8 mouse cellular contexts compared by ENCODE assay signal in genomic region chr17:33816612-33817011, GRCm38 (mm10). TPM values are rescaled to one million over a fixed set of nuclear protein-coding genes. Genes with fewer than 3 reads are reported as not detected.
DNase-seq lines count a peak whose midpoint lies in the region; ATAC-seq lines count a peak whose summit lies in the region.

No protein-coding gene starts in this region.

- no peaks in the 10 kb centered on the region for H3K27me3 ChIP-seq in kidney, embryonic 14.5 days (ENCODE audit: control insufficient read depth, insufficient read depth, low read length)
- H3K27me3 ChIP-seq in embryonic facial prominence, embryonic 11.5 days (ENCODE audit: control insufficient read depth, insufficient read depth, low read length), result no peaks in the 10 kb centered on the region
- H3K27me3 ChIP-seq in intestine, embryonic 16.5 days (replicated peaks; ENCODE audit: control insufficient read depth, insufficient read depth, low read length), result no peaks in the 10 kb centered on the region
- H3K27me3 ChIP-seq in midbrain, embryonic 16.5 days (ENCODE audit: control insufficient read depth, insufficient read depth, low read depth, low read length), result no peaks in the 10 kb centered on the region

- no peaks in the 10 kb centered on the region for H3K9me3 ChIP-seq in kidney, embryonic 14.5 days (ENCODE audit: control insufficient read depth, low read length)
- no peaks in the 10 kb centered on the region for H3K9me3 ChIP-seq in embryonic facial prominence, embryonic 11.5 days (replicated peaks; ENCODE audit: control insufficient read depth, low read length)
- H3K9me3 ChIP-seq in intestine, embryonic 16.5 days (ENCODE audit: control insufficient read depth, low read length), result no peaks in the 10 kb centered on the region
- no peaks in the 10 kb centered on the region for H3K9me3 ChIP-seq in midbrain, embryonic 16.5 days (replicated peaks; ENCODE audit: control insufficient read depth, low read length, poor library complexity, severe bottlenecking)

- 58% methylated on average over 5 of the region's 5 CpGs for WGBS in kidney, embryonic 14.5 days
- 83% methylated on average over 5 of the region's 5 CpGs for WGBS in embryonic facial prominence, embryonic 11.5 days
- WGBS in intestine, embryonic 16.5 days, result 73% methylated on average over 5 of the region's 5 CpGs
- WGBS in midbrain, embryonic 16.5 days, result 74% methylated on average over 5 of the region's 5 CpGs

- DNase-seq in kidney, postnatal 25 days, result no peak
- no peak for DNase-seq in embryonic facial prominence, embryonic 11.5 days (ENCODE audit: low spot score)
- no peak for DNase-seq in yolk sac, embryonic 10.5 days (ENCODE audit: low spot score)
- DNase-seq in layer of hippocampus, adult 18-20 months (ENCODE audit: low spot score in 2 of 2), result no peak
- DNase-seq in embryo, embryonic 10.5 days (ENCODE audit: low spot score), result no peak

- H3K9ac ChIP-seq in kidney, embryonic 14.5 days (ENCODE audit: low read depth, low read length), result no peak overlapping the region; the same call in 1 of the 2 replicates
- H3K9ac ChIP-seq in embryonic facial prominence, embryonic 11.5 days (replicated peaks; ENCODE audit: low read length), result no peak overlapping the region
- H3K9ac ChIP-seq in intestine, embryonic 16.5 days (ENCODE audit: low read depth, low read length), result peak overlapping the region; percentile 82
- H3K9ac ChIP-seq in midbrain, embryonic 16.5 days (ENCODE audit: low read depth, low read length), result peak overlapping the region; percentile 79; the same call in 1 of the 2 replicates

- peaks cover 30% of the 10 kb centered on the region for H3K36me3 ChIP-seq in kidney, embryonic 14.5 days (ENCODE audit: control insufficient read depth, insufficient read depth, low read length)
- H3K36me3 ChIP-seq in embryonic facial prominence, embryonic 11.5 days (replicated peaks; ENCODE audit: control insufficient read depth, insufficient read depth, low read depth, low read length), result peaks cover 2% of the 10 kb centered on the region
- H3K36me3 ChIP-seq in intestine, embryonic 16.5 days (ENCODE audit: control insufficient read depth, insufficient read depth, low read length), result peaks cover 10% of the 10 kb centered on the region; the same call in 1 of the 2 replicates
- peaks cover 6% of the 10 kb centered on the region; the same call in 1 of the 2 replicates for H3K36me3 ChIP-seq in midbrain, embryonic 16.5 days (ENCODE audit: control insufficient read depth, insufficient read depth, low read length)

- peaks cover 30% of the 10 kb centered on the region for H3K4me1 ChIP-seq in kidney, embryonic 14.5 days (ENCODE audit: control insufficient read depth, insufficient read depth, low read length)
- H3K4me1 ChIP-seq in embryonic facial prominence, embryonic 11.5 days (ENCODE audit: control insufficient read depth, insufficient read depth, low read length), result peaks cover 6% of the 10 kb centered on the region; the same call in 1 of the 2 replicates
- peaks cover 12% of the 10 kb centered on the region for H3K4me1 ChIP-seq in intestine, embryonic 16.5 days (ENCODE audit: control insufficient read depth, insufficient read depth, low read length)
- H3K4me1 ChIP-seq in midbrain, embryonic 16.5 days (ENCODE audit: control insufficient read depth, insufficient read depth, low read length), result peaks cover 17% of the 10 kb centered on the region

- H3K27ac ChIP-seq in kidney, embryonic 14.5 days (ENCODE audit: low read depth, low read length), result peak overlapping the region; percentile 89
- no peak overlapping the region for H3K27ac ChIP-seq in embryonic facial prominence, embryonic 11.5 days (replicated peaks; ENCODE audit: low read depth, low read length)
- H3K27ac ChIP-seq in intestine, embryonic 16.5 days (ENCODE audit: low read length), result 0 out of 2 replicates have a peak overlapping the region, but pooled peaks have one; percentile 92
- peak overlapping the region; percentile 86 for H3K27ac ChIP-seq in midbrain, embryonic 16.5 days (ENCODE audit: low read length)

- no peak for ATAC-seq in kidney, embryonic 14.5 days (ENCODE audit: low FRiP score, low TSS enrichment)
- ATAC-seq in embryonic facial prominence, embryonic 11.5 days (replicated peaks; ENCODE audit: insufficient number of reproducible peaks, low FRiP score, low TSS enrichment, low read depth), result no peak
- ATAC-seq in intestine, embryonic 16.5 days, result no peak
- no peak for ATAC-seq in midbrain, embryonic 16.5 days

- H3K4me2 ChIP-seq in kidney, embryonic 14.5 days (replicated peaks; ENCODE audit: low read depth, low read length), result peak overlapping the region; percentile 80
- H3K4me2 ChIP-seq in embryonic facial prominence, embryonic 11.5 days (ENCODE audit: low read depth, low read length), result peak overlapping the region; percentile 96
- peak overlapping the region; percentile 87 for H3K4me2 ChIP-seq in intestine, embryonic 16.5 days (ENCODE audit: low read depth, low read length)
- H3K4me2 ChIP-seq in midbrain, embryonic 16.5 days (ENCODE audit: low read length), result peak overlapping the region; percentile 81

- peak overlapping the region; percentile 58 for H3K4me3 ChIP-seq in kidney, embryonic 14.5 days (ENCODE audit: low read length)
- H3K4me3 ChIP-seq in embryonic facial prominence, embryonic 11.5 days (ENCODE audit: low read depth, low read length), result no peak overlapping the region
- peak overlapping the region; percentile 65 for H3K4me3 ChIP-seq in intestine, embryonic 16.5 days (ENCODE audit: low read length)
- H3K4me3 ChIP-seq in midbrain, embryonic 16.5 days (ENCODE audit: low read depth, low read length), result peak overlapping the region; percentile 50; the same call in 1 of the 2 replicates

RNA-seq across cellular contexts. Expression of gene Kank3, which starts 6.3 kb away (rescaled TPM):
- 49.9 and 52.1 TPM in 2 replicates for polyA plus RNA-seq in kidney, embryonic 14.5 days (2014; fragmentation: Nextera tagmentation; extraction: Ambion mirVana)
- polyA plus RNA-seq in embryonic facial prominence, embryonic 11.5 days (2014; fragmentation: Nextera tagmentation; extraction: Ambion mirVana), result 18.2 and 25.1 TPM in 2 replicates
- polyA plus RNA-seq in intestine, embryonic 16.5 days (2015; fragmentation: Nextera tagmentation; extraction: Ambion mirVana), result 22.7 and 23.5 TPM in 2 replicates
- polyA plus RNA-seq in midbrain, embryonic 16.5 days (2015; fragmentation: Nextera tagmentation; extraction: Ambion mirVana), result 49.0 and 52.6 TPM in 2 replicates
- 10 to 100 TPM; 27.6 to 28.8 TPM for total RNA-seq in layer of hippocampus, adult 18-20 months (2021)

RNA-seq across cellular contexts. Expression of gene Rps28, which starts 7.8 kb away (rescaled TPM):
- polyA plus RNA-seq in kidney, embryonic 14.5 days (2014; fragmentation: Nextera tagmentation; extraction: Ambion mirVana), result 1,210 and 1,489 TPM in 2 replicates
- polyA plus RNA-seq in embryonic facial prominence, embryonic 11.5 days (2014; fragmentation: Nextera tagmentation; extraction: Ambion mirVana), result 824 and 897 TPM in 2 replicates
- polyA plus RNA-seq in intestine, embryonic 16.5 days (2015; fragmentation: Nextera tagmentation; extraction: Ambion mirVana), result 838 and 894 TPM in 2 replicates
- 407 and 416 TPM in 2 replicates for polyA plus RNA-seq in midbrain, embryonic 16.5 days (2015; fragmentation: Nextera tagmentation; extraction: Ambion mirVana)
- 100 to 1,000 TPM; 756 to 834 TPM for total RNA-seq in layer of hippocampus, adult 18-20 months (2021)

RNA-seq across cellular contexts. Expression of gene Ndufa7, which starts 7.8 kb away (rescaled TPM):
- 504 and 675 TPM in 2 replicates for polyA plus RNA-seq in kidney, embryonic 14.5 days (2014; fragmentation: Nextera tagmentation; extraction: Ambion mirVana)
- polyA plus RNA-seq in embryonic facial prominence, embryonic 11.5 days (2014; fragmentation: Nextera tagmentation; extraction: Ambion mirVana), result 392 and 414 TPM in 2 replicates
- polyA plus RNA-seq in intestine, embryonic 16.5 days (2015; fragmentation: Nextera tagmentation; extraction: Ambion mirVana), result 533 and 550 TPM in 2 replicates
- 428 and 439 TPM in 2 replicates for polyA plus RNA-seq in midbrain, embryonic 16.5 days (2015; fragmentation: Nextera tagmentation; extraction: Ambion mirVana)
- total RNA-seq in layer of hippocampus, adult 18-20 months (2021), result 100 to 1,000 TPM; 199 to 208 TPM

RNA-seq across cellular contexts. Expression of gene Cd320, which starts 26.3 kb away (rescaled TPM):
- 111 and 121 TPM in 2 replicates for polyA plus RNA-seq in kidney, embryonic 14.5 days (2014; fragmentation: Nextera tagmentation; extraction: Ambion mirVana)
- 76.2 and 80.9 TPM in 2 replicates for polyA plus RNA-seq in embryonic facial prominence, embryonic 11.5 days (2014; fragmentation: Nextera tagmentation; extraction: Ambion mirVana)
- polyA plus RNA-seq in intestine, embryonic 16.5 days (2015; fragmentation: Nextera tagmentation; extraction: Ambion mirVana), result 47.6 and 53.8 TPM in 2 replicates
- polyA plus RNA-seq in midbrain, embryonic 16.5 days (2015; fragmentation: Nextera tagmentation; extraction: Ambion mirVana), result 49.9 and 52.4 TPM in 2 replicates
- 10 to 100 TPM; 20.4 to 23.3 TPM for total RNA-seq in layer of hippocampus, adult 18-20 months (2021)

RNA-seq across cellular contexts. Expression of gene Angptl4, which starts 35.0 kb away (rescaled TPM):
- polyA plus RNA-seq in kidney, embryonic 14.5 days (2014; fragmentation: Nextera tagmentation; extraction: Ambion mirVana), result 18.4 and 19.4 TPM in 2 replicates
- 44.5 and 48.9 TPM in 2 replicates for polyA plus RNA-seq in embryonic facial prominence, embryonic 11.5 days (2014; fragmentation: Nextera tagmentation; extraction: Ambion mirVana)
- 22.4 and 24.5 TPM in 2 replicates for polyA plus RNA-seq in intestine, embryonic 16.5 days (2015; fragmentation: Nextera tagmentation; extraction: Ambion mirVana)
- 16.8 and 17.4 TPM in 2 replicates for polyA plus RNA-seq in midbrain, embryonic 16.5 days (2015; fragmentation: Nextera tagmentation; extraction: Ambion mirVana)
- total RNA-seq in layer of hippocampus, adult 18-20 months (2021), result 1 to 10 TPM; 2.6 to 3.5 TPM

Comparison
In these comparisons a context has a peak if more than half of its experiments do, and no peak if none do; other contexts are left out.
1. H3K9ac ChIP-seq: peak in intestine, embryonic 16.5 days (single experiment) and midbrain, embryonic 16.5 days (single experiment); none in kidney, embryonic 14.5 days (single experiment) and embryonic facial prominence, embryonic 11.5 days (single experiment).
2. Peak in every context shown above with its lines, with median percentiles within 50 percentile points of each other: H3K4me2 ChIP-seq.